Mouse (Mus musculus) layer of hippocampus, postnatal 10 days (tissue): Measurements from ENCODE around the gene Ankrd13a. TPM values are rescaled to one million over a fixed set of nuclear protein-coding genes. Genes with fewer than 3 reads are reported as not detected.
A peak's percentile ranks its signal among the peaks of the same experiment; 100 is the strongest.
"Not testable (repeated sequence)": the region's sequence is repeated elsewhere in the genome, so short reads cannot be mapped to it uniquely, and the experiment has no call there.

ENCODE experiments used
- DNase-seq, 2 experiments: peaks; one replicate each; pipeline ENCODE4 v3.0.0; 2021; ENCODE audit warnings: low spot score in 2 of 2
- microRNA-seq, 2 experiments: library from miRNA; unstranded; fragments of <30 nt; microRNA quantifications; one replicate each; pipeline ENCODE4 v1.2.0; 2021
- total RNA-seq, 2 experiments: library from RNA; stranded (reverse); gene quantifications; 2 replicates each; pipeline ENCODE4 v1.2.3; 2021

Ankrd13a gene
- total RNA-seq, 2 experiments from 2014 or later = 40.2 to 45.1 TPM

GRCm38 (mm10) chr5:114825978-114826691, 51.7 kb downstream of the Ankrd13a start:
- peak in 1 of 2 experiments; percentile 57 for DNase-seq

- DNase-seq = no peak
Measured at GRCm38 (mm10) chr5:114827427-114827826, 53.0 kb downstream of the Ankrd13a start.

GRCm38 (mm10) chr5:114829740-114830139, 55.3 kb downstream of the Ankrd13a start:
- no peak for DNase-seq

- no peak for DNase-seq
Measured at GRCm38 (mm10) chr5:114836886-114837285, 62.4 kb downstream of the Ankrd13a start.

GRCm38 (mm10) chr5:114840481-114840880, 66.0 kb downstream of the Ankrd13a start:
- DNase-seq = not testable (repeated sequence)

- not testable (repeated sequence) for DNase-seq
Measured at GRCm38 (mm10) chr5:114842155-114842554, 67.7 kb downstream of the Ankrd13a start.

- DNase-seq = no peak
Measured at GRCm38 (mm10) chr5:114842674-114843073, 68.2 kb downstream of the Ankrd13a start.

- not testable (repeated sequence) for DNase-seq
Measured at GRCm38 (mm10) chr5:114844371-114844770, 69.9 kb downstream of the Ankrd13a start.

GRCm38 (mm10) chr5:114851565-114852236, 77.2 kb downstream of the Ankrd13a start:
- no peak for DNase-seq

- DNase-seq = not testable (repeated sequence)
Measured at GRCm38 (mm10) chr5:114853364-114853763, 78.9 kb downstream of the Ankrd13a start, which contains the start of gene 4930519G04Rik. Gene 4930519G04Rik (plus strand): TSS chr5:114853664.

Small RNAs within 50 kb of the gene (microRNA-seq; reads per million reads assigned to microRNA genes)
- gene Mir6240 = 16.3 to 18.5 reads per million in 2 experiments

Other genes starting within 250 kb of the Ankrd13a start
- 1 to 10 TPM; 5.0 to 5.7 TPM for gene Fam222a, start 206.7 kb upstream of the Ankrd13a start, total RNA-seq
- 1 to 10 TPM; 1.0 to 2.4 TPM for gene Trpv4, start 116.3 kb upstream of the Ankrd13a start, total RNA-seq
- 10 to 100 TPM; 25.4 to 26.7 TPM for gene Gltp, start 83.7 kb upstream of the Ankrd13a start, total RNA-seq
- 10 to 100 TPM; 14.1 to 15.8 TPM for gene Tchp, start 66.9 kb upstream of the Ankrd13a start, total RNA-seq
- 10 to 100 TPM; 42.4 to 44.8 TPM for gene Git2, start 840 bp downstream of the Ankrd13a start, total RNA-seq
- 100 to 1,000 TPM; 154 to 155 TPM for gene 1500011B03Rik, start 48.8 kb downstream of the Ankrd13a start, total RNA-seq
- not detected for gene 4930519G04Rik, start 79.0 kb downstream of the Ankrd13a start, total RNA-seq
- gene Gm9936, start 84.0 kb downstream of the Ankrd13a start, total RNA-seq = 1 to 10 TPM; 1.2 to 1.6 TPM
- gene Oasl2, start 122.3 kb downstream of the Ankrd13a start, total RNA-seq = 1 to 10 TPM in 1 of 2 experiments, under 1 TPM in 1; 0.91 to 1.1 TPM
- gene Oasl1, start 148.6 kb downstream of the Ankrd13a start, total RNA-seq = under 1 TPM in 1 of 2 experiments, not detected in 1; 0.56 TPM
- gene 2210016L21Rik, start 167.5 kb downstream of the Ankrd13a start, total RNA-seq = 100 to 1,000 TPM; 181 to 193 TPM
- not detected for gene Hnf1a, start 196.4 kb downstream of the Ankrd13a start, total RNA-seq
- 100 to 1,000 TPM in 1 of 2 experiments, 10 to 100 TPM in 1; 97.4 to 104 TPM for gene Sppl3, start 236.5 kb downstream of the Ankrd13a start, total RNA-seq